Mouse (Mus musculus) left cerebral cortex, postnatal 36 days (tissue): ENCODE results near the gene Myo1b. TPM values are rescaled to one million over a fixed set of nuclear protein-coding genes. Genes with fewer than 3 reads are reported as not detected.

Experiments used
- DNase-seq, 2 experiments: peaks; one replicate each; pipeline ENCODE4 v3.0.0; 2021 to 2022; ENCODE audit warnings: low spot score in 2 of 2, mixed read lengths in 1 of 2
- intact Hi-C: fragments of 180-260 bp; cut with DNase I; formaldehyde crosslinking; loops from one replicate; pipeline ENCODE4 v1.15.1; 2025
- total RNA-seq, 2 experiments: library from RNA; stranded (reverse); gene quantifications; 2 replicates each; pipeline ENCODE4 v1.2.3; 2021

Myo1b gene
- total RNA-seq, 2 experiments from 2014 or later = 28.5 to 39.4 TPM

DNA sequence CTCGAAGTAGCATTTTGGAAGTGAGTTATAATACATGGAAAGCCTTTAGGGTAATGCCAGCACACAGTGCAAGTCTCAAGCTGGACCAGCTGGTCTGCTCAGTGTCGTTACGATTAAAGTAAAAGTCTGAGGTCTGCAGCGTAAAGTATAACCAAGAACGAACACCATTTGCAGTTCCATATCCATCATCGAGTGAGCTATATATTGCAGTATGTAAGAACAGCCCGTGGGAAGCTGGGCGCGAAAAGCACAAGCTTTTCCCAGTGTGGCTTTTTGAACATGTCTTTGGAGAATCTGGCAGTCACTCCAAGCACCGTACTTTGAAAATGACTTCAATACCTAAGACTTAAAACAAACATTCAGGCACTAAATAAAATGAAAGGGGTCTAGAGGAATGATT lies 55.0 kb downstream of the Myo1b start:
- peak in 1 of 2 experiments; percentile 35 for DNase-seq
- intact Hi-C loops = no loop called here

DNA sequence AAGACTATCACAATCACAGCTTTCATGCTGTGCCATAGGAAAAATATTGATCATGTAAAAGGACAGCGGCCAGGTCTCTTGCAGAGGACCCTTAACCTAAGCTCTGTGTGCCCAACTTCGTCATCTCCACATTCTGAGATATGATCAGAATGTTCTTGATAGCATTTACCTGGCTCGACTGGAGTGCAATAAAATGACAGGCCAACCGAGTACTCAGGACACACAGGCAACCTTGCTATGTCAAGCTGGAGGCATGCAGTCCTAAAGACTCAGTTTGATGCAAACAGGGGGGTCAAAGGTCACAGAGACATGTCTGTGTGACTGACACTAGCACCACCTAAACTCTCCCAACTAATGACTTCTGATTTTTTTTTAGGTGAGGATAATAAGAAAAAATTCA lies 58.9 kb downstream of the Myo1b start:
- intact Hi-C loops = no loop called here
- DNase-seq = no peak

DNA sequence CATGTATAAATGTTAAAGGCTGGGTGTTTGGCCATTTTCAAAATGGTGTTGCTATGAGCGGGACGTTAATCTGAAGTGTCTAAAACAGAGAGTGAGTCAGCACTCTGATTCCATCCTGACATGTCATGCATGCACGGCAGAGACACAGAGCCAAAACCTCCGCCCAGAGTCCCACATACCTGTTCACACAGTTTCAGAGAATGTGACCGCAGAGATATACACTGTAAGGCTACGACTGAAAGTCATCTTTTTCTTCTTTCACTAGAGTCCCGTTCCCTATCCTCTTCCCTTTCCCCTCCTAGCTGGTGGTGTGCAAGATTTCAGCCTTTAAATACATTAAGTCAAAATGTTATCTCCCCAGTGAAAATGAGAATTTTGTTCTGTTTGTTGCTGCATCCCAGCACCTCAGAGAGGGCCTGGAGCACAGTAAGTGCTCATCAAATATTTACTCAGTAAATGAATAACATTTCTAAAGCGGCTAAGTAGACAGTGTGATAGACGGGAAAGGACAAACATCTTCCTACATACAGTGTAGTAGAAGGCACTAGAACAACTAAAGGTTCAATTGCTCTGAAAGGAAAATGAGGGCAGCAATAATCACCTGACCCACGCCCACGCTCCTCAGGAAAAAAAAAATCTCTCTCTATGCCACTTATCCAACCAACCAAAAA lies 59.5 kb downstream of the Myo1b start:
- intact Hi-C loops = no loop called here
- DNase-seq = no peak

DNA sequence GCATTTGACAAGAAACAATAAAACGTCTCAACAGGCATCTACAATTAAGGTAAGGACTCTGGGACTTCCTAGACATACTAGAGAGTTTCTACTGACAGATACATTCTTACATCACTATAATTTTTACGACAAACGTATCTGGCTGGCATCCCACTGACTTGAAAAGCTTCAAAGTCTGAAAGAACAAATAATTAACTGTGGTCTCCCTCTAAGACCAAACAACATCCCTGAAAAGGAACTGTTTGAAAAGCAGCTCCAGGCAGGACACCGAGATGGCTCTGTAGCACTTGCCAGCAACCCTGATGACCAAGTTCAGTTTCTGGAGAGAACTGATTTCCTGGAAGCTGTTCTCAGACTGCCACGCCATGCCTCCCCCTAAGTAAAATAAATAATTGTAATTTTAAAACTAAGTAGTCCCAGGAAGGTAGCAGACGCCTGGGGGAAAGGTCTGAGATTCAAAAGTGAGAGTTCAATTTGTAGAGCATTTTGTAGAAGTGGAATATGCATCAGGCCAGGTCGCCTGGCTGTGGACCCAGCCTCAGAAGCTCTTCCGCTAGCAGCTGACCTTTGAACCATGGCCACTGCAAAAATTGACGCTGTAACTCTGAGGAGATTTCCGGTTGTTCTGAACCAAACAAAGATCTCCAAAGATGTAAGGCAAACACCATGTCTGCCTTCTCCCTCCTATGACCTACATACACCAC lies 60.2 kb downstream of the Myo1b start:
- DNase-seq = no peak
- intact Hi-C loops = no loop called here

DNA sequence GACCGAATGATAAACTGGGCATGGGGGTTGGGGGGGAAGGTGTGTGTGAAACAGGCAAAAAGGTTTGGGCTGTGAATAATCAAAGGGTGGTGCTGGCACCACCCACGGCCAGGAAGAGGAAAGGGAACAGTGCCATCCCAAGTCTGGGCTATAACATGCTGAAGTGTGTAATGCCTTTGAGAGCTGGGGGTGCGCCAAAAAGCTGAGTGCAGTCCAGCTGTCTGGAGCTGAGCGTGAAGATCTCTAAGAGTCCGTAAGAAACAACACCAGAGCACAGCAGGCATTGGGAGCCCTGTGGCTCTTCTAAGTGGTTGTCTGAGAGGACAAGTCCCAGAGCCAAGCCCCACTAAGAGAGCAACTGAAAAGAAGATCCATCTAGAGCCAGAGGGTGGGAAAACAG lies 63.6 kb downstream of the Myo1b start:
- peak in 1 of 2 experiments; percentile 38 for DNase-seq
- intact Hi-C loops = no loop called here

DNA sequence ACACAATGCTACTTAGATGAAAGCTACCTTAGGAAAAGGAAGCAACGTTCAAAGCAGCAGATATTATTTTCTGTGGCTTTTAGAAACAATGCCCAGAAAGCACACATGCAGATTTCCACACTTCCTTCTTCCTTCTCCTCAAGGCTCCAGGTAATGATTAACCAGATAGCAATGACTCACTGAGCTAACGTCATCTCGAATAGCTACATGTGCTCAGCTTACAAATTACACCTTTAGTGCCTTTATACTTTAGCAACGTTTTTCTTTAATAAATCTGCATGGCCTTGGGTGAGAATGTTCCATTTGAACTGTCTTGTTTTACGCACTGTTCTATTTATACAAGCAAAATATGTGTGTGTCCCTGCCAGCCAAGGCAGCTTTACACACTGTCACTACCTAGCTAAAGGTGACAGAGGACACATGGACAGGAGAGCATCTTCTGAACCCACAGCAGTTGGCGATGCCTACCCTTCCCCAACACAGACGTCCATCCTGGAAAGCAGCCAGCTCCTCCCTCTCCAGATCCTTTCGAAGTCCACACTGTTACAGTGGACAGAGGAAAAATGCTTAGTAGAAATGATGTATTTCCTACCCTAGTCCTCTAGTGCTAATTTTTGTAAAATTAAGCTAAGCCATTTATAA lies 66.2 kb downstream of the Myo1b start:
- intact Hi-C loops = no loop called here
- no peak for DNase-seq

DNA sequence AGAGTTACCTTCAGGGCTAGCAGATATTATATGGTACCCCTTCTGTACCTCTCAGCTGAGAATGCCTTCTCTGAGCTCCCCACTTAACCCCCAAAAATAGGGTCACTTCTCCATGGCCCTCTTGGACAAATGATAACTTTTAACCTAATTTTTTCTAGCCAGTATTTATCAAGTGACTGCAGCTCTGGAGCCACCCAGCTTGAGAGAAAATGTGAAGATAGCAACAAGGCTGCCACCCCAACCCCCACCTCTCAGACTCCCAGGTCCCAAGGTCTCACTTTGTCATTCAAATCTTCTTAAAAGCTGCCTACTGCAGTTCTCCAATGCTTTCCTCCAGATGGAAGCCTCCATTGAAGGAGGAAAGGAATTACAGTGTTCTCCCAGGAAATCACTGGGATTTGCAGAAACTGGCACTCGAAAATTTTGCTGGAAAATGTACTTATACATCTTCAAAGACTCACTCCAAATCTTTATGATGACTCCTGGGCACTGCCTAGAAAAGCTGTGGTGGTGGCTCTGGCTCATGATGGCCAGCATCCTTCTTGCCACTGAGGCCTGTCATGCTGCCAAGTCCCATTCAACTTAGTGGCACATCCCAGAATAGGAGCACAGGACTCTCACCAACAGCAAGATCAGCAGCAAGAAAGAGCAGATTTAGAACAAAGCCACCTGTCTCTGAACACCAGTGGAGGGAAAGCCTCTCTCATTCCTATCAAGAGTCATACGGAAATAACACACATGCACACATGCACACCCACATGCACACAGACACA lies 70.4 kb downstream of the Myo1b start:
- DNase-seq = no peak
- intact Hi-C loops = no loop called here

DNA sequence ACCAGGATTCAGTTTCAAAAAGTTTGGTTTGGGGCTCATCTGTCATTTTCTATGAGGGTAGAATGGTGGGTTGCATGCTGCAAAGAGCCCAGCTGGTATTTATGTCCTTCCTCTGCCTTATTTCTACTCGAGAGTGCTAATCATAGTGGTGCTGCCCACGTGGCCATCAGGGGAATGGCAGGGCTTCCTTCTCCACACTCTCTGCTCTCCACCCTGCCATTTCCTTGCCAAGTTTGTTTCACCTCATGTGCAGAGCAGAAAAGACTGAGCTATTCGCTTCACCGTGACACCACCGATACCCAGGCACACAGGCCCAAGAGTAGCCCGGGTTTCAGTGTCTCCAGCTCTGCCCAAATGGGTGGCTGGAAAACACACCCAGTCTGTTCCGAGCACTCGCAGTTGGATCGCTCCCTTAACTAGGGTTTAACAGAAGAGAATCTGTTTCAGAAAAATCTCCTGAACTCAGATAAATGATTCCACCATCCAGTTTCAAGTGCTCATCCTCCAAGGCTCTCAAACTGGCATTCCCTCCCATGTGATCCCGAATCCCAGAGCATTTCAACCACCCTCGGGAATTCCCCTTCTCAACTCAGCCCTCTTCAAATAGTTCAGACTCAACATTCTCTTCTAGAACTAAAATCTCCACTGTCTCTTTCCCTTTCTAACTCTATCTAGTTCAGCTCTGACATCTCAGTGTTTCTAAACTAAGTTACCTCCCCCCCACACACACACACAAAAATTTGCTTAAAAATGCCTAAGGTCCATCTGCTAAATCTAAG lies 77.8 kb downstream of the Myo1b start:
- DNase-seq = peak; percentile 27 to 35
- intact Hi-C loops = no loop called here

DNA sequence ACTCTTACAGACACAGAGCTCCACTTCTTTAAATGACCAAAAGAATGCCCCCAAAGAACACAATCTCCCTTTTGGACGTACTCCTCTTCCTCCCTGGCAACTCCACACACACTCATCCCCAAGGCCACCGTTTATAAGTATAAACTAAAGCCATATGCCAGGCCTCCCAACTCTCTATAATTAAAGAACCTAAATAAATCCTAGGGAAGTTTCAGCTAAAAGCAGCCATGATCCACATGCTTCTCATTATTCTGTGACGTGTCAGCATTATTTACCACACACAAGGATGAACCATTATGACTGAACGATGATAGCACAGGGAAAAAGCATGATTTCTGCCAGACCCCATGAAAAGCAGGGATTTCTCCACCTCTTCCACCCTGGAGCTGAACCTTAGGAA lies 78.6 kb downstream of the Myo1b start:
- no peak for DNase-seq
- intact Hi-C loops = no loop called here

DNA sequence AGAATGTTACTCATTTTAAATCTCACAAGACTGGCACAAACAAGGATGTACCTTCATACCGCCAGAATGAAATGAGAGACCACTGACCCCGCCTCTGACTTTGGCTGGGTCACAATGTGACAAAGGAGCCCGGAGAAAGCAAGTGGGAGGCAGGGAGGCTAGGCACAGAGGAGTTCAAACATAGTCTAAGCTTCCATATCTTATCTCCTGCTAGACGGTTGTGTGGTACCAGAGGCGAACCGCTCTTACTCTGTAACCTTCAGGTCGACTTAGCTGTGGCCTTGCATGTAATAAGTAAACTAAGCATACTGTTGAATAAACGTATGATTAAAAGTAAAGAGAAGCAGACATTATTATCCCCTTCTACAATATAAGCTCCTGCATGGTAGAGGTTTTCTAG lies 80.1 kb downstream of the Myo1b start:
- intact Hi-C loops = no loop called here

DNA sequence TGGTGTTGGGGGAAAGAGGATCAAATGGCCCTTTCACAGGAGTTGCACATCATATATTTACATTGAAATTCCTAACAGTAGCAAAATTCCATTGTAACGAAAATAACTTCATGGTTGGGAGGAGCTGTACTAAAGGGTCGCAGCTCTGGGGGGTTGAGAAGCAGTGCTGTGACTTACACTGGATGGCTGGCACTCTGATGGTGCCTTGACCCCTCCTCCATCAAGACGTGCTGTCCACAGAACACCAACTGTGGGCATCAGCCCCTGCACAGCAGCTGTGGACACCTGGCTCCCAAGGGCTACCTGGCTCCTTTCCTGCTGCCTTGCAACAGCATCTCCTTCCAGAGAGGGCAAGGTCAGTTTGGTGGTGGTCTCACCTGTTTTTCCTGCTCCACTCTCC lies 81.8 kb downstream of the Myo1b start:
- intact Hi-C loops = no loop called here
- DNase-seq = no peak

More for the DNA sequence above, 80.1 kb downstream of the Myo1b start:
- no peak for DNase-seq

DNA sequence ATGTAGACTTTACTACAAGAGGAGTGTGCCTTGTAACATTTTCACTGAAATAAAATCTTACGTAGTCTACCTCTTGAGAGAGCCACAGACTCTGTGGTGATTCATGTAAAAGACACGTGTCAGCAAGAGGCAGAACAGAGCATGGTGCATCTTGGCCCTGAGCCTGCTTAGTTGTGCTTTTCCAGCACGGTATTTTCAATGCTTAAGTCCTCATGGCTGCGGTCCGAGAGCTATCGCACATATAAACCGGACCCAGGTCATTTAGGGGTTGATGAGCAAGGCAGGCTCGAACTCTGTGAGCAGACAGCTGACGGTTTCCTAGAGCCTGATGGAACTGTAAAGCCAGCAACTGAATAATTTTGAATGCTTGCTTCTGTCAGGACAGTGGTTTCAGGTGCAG lies 86.5 kb downstream of the Myo1b start:
- intact Hi-C loops = no loop called here
- DNase-seq = no peak

DNA sequence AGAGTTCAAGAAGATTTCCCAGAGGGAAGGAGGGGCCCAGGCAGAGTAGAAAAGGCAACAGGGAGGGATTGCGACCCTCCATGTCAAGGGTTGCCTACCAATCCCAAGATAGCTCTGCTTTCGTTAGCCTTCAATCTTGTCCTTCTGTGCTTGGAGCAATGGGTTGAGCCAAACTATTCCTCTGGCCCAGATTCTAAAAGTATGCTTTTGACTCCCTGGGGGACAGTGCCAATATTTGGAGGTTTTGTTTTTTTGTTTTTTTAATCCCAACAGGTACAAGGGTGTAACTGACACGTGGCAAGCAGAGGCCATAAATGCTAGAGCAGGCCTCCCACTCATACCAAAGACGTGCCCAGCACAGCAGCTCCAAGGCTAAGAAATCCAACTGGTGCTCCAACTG lies 93.3 kb downstream of the Myo1b start:
- no peak for DNase-seq

DNA sequence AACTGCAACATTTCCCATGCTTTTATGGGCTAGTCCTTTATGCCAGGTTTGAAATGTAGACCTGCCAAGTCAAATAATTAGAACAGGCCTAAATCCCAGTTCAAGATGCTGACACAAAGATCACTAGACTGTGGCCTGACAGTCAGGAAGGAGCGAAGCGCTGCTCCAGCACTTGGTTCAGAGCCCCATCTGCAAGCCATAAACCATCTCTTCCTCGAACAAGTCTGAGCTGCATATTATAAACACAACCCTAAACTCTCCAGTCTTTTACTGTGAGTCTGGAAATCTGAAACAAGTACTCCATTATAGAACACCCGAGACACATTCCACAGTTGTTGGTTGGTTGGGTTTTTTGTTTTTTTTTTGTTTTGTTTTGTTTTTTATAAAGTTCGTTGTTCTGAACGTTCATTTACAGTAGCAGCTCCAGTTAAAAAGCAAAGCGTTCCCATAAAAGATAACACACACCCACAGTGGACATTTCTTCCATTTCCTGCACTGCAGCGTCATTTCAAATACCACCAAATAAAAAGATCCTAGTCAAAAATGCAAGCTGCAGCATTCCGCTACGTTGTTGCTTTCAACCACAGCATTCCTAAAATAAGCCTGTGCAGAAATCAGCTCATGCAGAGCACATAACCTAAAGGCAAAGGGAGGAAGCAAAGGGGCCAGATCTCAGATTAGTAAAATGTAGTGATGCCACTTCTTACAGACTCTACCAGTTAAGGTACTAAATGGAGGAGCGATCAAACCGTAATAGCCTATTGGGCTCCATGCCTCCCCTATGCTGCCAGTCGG lies 94.0 kb downstream of the Myo1b start:
- intact Hi-C loops = loop anchor here (5.0 kb wide), 1 partner anchor 85 kb away; no protein-coding TSS in a partner anchor
- no peak for DNase-seq

More for the DNA sequence above, 93.3 kb downstream of the Myo1b start:
- intact Hi-C loops = loop anchor here (5.0 kb wide), 1 partner anchor 85 kb away; no protein-coding TSS in a partner anchor

DNA sequence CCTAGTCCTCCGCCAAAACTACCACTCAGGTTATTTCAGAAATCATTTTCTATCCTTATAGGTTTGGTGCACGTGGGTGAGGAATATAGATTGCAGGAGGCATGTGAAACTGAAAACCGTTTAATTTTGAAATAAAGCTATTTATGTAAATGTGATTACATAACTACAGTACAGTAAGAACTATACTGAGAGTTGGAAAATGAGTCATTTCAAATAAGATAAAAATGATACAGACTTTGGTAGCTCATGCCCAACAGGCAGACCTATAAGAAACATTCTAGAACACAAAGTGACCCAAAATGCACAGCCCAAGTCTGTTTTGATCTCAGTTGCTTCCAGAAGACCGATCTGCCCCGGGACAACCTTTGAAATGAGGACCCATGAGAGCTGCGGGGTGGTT lies 95.4 kb downstream of the Myo1b start:
- peak in 1 of 2 experiments; percentile 26 for DNase-seq
- intact Hi-C loops = loop anchor here (5.0 kb wide), 1 partner anchor 87 kb away; no protein-coding TSS in a partner anchor

DNA sequence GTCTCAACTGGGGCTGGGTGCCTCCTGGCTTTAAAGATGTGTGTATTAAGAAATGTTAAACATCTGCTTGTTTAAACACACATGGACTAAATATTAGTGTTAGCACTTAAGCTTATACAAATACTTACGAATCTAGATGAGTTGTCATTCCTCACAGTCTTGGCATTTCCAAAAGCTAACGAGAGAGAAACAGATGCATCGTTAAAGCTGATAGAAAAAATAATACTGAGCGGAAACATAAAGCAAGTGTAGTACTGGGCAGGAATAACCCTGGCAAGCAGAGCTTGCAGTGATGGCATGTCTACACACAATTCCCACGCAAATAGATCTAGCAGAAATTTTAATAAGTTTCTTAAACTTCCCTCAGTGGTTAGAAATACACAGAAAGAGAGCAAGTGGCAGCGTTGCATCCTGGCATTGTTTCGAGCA lies 95.8 kb downstream of the Myo1b start:
- intact Hi-C loops = loop anchor here (5.0 kb wide), 1 partner anchor 87 kb away; no protein-coding TSS in a partner anchor
- DNase-seq = peak in 1 of 2 experiments; percentile 18

DNA sequence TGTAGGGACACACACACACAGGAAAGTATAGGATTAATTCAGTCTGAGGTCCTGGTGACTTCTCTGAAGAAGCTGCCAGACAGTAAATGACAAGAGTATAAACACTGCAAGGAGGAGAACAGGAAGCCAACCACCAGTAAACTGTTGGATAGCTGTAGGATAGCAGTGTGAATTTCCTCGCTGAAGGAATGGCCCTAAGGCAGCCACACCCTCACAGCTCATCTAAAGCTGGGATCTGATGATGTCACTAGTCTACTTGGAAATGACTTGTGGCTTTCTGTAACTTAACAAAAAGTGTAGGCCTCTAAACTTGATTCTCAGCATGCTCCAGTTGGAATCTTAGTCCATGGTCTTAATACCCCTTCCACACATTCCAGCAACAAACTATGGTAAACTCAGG lies 100.2 kb downstream of the Myo1b start:
- intact Hi-C loops = no loop called here
- DNase-seq = no peak

DNA sequence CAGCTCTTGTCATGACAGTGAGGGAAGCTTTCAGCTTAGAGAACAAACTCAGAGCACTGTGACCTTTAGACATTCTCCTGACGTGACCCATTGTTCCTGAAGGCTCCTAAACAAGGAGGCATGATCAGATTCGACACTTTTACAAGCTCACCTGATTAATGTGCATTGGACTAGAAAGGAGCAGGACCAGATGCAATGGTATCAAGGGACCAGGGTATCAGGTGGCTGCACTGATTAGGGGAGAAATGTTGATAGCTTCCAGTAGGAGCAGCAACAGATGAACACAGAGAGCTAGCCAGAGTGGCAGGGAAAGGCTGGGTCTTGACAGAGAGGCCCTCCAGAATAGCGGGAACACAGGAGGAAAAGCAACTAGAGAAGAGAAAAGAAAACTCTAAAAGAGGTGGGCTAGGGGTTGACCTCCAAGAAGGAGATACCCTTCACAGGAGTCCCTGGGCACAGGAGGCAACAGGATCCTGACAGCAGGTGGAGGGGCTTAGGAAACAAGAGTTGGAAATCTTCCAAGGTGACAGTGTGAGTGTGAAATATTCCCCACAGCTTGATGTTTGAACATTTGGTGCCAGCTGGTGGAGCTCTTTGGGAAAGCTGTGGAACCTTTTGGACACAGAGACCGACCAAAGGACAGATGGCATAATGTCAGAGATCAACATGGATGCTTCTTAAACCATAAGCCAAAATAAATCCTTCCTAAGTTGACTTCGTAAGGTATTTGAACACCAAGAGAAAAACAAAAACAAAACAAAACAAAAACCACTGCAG lies 100.8 kb downstream of the Myo1b start:
- DNase-seq = no peak
- intact Hi-C loops = no loop called here
